Mouse (Mus musculus): ENCODE data around the gene Sik3. TPM values are rescaled to one million over a fixed set of nuclear protein-coding genes. Genes with fewer than 3 reads are reported as not detected.

Gene Sik3
- total RNA-seq, 2 experiments from 2014 or later: 38.0 to 41.1 TPM

DNA sequence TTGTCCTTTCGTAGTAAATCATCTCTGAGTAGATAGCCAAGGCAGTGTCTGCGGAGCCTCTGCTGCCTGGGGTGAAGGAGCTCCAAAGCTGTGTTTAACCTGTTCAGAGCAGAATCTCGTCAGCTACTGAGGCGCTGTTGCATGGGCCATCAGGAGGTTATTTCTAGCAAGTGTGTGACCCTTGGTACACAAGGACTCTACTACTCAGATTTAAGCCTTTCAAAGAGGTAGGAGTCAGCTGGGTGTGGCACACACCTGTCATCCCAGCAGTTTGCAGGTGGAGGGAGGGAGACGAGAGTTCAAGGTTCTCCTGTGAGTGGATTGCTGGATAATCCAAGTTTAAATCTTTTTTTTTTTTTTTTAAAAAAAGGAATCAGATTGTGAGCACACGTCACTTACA is 7.4 kb downstream of the Sik3 start:
- no peak for TF ChIP-seq CTCF (IDR thresholded peaks at IDR 0.05)
- intact Hi-C loops (cut with DNase I): loop anchor here (2.0 to 5.0 kb wide), 2 partner anchors 39 to 52 kb away; no protein-coding TSS in a partner anchor
- no peak overlapping the region for H3K27ac ChIP-seq
- H3K4me3 ChIP-seq: no peak overlapping the region
- no peak for DNase-seq

DNA sequence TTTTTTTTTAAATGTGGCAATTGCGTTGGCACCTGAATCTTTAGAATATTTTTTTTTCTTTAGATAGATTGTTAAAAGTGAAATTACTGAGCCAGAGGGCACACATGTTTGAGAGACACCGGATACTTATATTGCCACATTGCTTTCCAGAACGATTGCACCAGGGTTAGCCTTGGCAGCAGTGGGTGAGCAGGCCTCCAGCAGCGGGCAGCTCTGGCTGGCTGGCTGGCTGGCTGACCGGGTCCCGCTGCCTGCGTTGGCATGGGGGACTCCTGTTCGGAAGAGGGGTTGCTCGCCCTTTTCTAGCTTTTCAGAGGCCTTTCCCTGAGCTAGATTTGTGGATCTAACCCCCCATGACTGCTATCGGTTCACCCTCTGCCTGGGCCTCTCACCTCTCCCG is 11.0 kb downstream of the Sik3 start:
- no peak for TF ChIP-seq CTCF (IDR thresholded peaks at IDR 0.05)
- peak overlapping the region; percentile 58 for H3K4me3 ChIP-seq
- peak; percentile 87 for DNase-seq

DNA sequence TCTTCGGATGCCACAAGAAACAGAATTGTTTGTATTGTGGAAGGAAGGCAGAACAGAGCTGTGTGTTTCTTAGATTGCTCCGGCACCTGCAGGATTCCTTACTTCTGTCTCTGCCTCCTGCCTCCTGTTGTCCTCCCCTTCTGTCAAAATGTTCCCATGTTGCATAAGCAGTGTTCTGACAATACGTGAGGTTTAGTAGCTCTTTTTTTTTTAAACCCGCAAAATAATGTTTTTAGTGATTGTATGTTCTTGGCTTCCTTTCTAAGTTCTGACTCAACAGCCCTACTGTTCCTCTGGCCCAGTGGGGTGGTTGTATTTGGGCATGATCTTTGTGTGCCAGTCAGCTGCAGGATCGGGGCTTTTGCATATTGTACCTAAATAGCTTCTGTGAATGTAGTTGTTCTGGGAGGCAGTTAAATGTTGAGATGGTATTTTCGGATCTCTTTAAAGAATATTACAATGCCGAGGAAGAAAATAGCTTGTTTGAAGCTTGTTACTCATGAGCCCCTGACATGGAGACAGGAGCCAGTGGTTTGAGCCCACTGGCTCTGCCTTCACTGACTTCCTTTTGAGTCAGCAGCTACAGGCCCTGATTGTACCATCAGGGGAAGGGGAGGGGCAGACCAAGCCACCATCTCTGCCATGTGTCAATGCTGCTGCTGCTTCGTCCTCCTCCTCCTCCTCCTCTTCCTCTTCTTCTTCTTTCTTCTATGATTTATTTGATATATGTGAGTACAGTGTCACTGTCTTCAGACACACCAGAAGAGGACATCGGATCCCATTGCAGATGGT is 13.6 kb downstream of the Sik3 start:
- DNase-seq: no peak
- no peak overlapping the region for H3K4me3 ChIP-seq
- no peak overlapping the region for H3K27ac ChIP-seq
- TF ChIP-seq CTCF (IDR thresholded peaks at IDR 0.05): no peak
- intact Hi-C loops (cut with DNase I): no loop called here

More for the DNA sequence above, 11.0 kb downstream of the Sik3 start:
- H3K27ac ChIP-seq: peak overlapping the region; percentile 75
- intact Hi-C loops (cut with DNase I): no loop called here

DNA sequence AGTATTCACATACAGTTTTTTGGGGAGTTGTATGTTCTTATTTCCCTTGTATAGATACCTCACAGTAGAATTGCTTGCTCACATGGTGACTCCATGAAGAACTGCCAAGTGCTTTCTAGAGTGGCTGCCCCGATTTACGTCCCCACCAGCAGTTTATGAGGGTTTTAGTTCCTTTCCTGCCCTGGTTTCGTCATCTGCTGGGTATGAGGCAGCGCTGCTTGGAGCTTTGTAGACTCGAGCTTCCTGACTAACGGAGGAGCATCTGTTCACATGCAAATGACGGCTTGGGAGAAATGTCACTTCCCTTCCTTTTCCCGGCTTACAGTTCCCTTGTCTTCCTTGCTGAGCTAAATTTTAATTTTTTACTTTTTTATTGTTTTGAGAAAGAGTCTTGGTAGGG is 15.4 kb downstream of the Sik3 start:
- intact Hi-C loops (cut with DNase I): no loop called here
- Histone ChIP-seq H3K27ac (no peak overlapping the region), H3K4me3 (no peak overlapping the region)
- no peak for TF ChIP-seq CTCF (IDR thresholded peaks at IDR 0.05)
- DNase-seq: no peak

DNA sequence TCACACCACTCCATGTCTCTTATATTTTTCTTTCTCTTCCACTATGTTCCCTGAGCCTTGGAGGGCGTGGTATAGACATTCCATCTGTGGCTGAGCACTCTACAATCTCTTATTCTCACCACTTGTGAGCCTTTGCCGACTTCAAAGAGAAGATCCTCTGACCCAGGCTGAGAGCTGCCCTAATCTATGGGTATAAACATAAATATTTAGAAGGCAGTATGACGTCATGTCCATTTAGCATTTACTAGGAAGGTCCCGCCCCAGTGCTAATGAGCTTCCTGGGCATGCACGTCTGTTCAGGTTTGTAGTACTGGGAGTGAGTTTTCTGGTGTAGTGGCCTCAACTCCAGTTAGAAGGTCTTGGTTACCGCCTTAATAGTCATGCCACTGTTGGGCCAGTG is 16.9 kb downstream of the Sik3 start:
- Histone ChIP-seq H3K4me3 (no peak overlapping the region), H3K27ac (no peak overlapping the region)
- no peak for DNase-seq
- intact Hi-C loops (cut with DNase I): no loop called here
- no peak for TF ChIP-seq CTCF (IDR thresholded peaks at IDR 0.05)

DNA sequence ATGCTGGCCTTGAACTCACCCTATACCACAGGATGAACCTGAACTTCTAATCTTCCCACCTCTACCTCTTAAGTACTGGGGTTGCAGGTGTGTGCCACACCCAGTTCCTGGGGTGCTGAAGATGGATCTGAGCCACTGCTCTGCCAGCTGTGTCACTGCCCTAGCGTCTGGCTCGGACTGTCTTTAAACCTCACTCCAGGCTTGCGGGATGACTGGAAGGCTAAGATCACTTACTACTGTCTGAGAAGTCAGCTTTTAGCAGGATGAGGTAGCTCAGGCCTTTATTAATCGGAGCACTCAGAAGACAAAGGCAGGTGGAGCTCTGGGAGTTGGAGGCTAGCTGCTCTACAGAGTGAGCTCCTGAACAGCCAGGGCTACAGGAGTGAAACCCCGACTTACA is 17.6 kb downstream of the Sik3 start:
- TF ChIP-seq CTCF (IDR thresholded peaks at IDR 0.05): no peak
- H3K27ac ChIP-seq: 0 out of 2 replicates have a peak overlapping the region, but pooled peaks have one; percentile 56
- H3K4me3 ChIP-seq: no peak overlapping the region
- DNase-seq: no peak
- intact Hi-C loops (cut with DNase I): loop anchor here (5.0 kb wide), 1 partner anchor 42 kb away; no protein-coding TSS in a partner anchor

DNA sequence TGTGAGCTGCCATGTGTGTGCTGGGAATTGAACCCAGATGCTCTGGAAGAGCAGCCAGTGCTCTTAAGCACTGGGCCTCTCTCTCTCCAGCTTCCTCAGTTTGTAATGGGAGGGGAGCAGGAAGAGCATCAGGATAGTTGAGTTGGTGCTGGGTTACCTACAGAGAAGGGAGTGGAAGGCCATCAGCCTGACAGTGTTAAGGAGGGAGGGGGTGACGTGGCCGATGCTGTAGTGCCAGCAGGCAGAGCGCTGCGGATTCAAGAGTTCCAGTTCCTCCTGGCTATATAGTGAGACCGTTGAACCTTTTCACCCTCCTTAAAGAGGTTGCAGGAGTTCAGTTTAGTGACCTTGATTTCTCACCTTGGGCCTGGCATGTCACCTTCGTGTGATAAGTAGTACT is 18.3 kb downstream of the Sik3 start:
- intact Hi-C loops (cut with DNase I): loop anchor here (5.0 kb wide), 1 partner anchor 41 kb away; no protein-coding TSS in a partner anchor
- TF ChIP-seq CTCF (IDR thresholded peaks at IDR 0.05): no peak
- DNase-seq: no peak
- H3K4me3 ChIP-seq: no peak overlapping the region
- peak overlapping the region; percentile 56 for H3K27ac ChIP-seq

DNA sequence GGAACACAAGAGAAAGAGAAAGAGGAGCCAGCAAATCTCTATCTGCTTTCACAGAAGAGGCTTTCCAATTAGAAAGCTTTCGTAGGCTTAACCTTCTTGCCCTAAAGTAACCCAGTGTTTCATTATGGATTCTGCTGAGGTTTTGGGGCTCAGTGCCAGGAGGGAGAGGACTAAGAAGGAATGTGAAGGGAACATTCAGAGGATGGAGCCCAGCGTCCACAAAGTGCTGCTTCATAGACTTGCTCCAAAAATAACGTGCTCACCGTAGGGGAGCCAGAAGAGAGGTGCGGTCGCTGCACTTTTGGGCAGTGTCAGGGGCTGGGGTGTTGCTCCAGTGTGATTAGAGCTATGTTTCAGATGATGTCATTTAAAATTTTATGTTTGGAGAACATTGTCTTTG is 19.6 kb downstream of the Sik3 start:
- no peak for TF ChIP-seq CTCF (IDR thresholded peaks at IDR 0.05)
- DNase-seq: peak; percentile 79
- H3K4me3 ChIP-seq: peak overlapping the region; percentile 56
- intact Hi-C loops (cut with DNase I): loop anchor here (5.0 kb wide), 1 partner anchor 40 kb away; no protein-coding TSS in a partner anchor
- H3K27ac ChIP-seq: peak overlapping the region; percentile 63

DNA sequence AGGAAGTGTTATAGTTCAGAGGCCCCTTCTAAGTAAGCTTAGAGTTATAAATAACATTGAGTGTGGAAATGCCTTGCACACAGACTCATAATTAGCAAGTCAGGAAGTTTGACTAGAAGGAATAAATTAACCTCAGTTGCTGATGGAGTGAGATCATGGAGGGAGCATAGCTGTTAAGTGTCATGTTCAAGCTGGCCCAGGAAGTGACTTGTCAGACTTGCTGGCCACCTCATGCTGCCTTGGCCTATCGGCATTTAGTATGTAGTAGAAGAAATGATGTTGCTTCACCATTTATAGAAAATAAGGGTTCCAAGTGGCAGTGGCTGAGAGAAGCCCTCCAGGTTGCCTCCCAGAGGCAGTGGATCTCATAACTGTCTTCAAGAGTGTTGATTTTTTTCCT is 20.4 kb downstream of the Sik3 start:
- no peak for TF ChIP-seq CTCF (IDR thresholded peaks at IDR 0.05)
- no peak for DNase-seq
- intact Hi-C loops (cut with DNase I): loop anchor here (5.0 kb wide), 1 partner anchor 39 kb away; no protein-coding TSS in a partner anchor
- peak overlapping the region; percentile 63 for H3K27ac ChIP-seq
- no peak overlapping the region for H3K4me3 ChIP-seq

DNA sequence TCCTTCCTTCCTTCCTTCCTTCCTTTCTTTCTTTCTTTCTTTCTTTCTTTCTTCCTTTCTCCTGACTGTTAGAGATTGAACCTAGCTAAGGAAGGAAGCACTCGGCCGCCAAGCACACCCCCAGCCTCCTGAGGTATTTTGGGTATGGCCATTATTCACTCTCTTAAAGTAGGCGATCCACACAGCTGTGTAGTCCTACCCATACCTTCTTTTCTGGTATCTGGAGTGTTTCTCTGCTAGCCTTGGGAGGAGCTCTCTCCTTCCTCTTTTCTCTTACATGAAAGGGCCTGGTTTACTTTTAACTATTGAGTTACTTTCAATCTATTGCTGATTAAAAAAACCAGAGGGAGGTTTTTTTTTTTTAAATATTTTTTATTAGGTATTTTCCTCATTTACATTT is 21.2 kb downstream of the Sik3 start:
- intact Hi-C loops (cut with DNase I): loop anchor here (5.0 kb wide), 1 partner anchor 38 kb away; no protein-coding TSS in a partner anchor
- Histone ChIP-seq H3K27ac (peak overlapping the region; percentile 63; the same call in 1 of the 2 replicates), H3K4me3 (no peak overlapping the region)
- no peak for TF ChIP-seq CTCF (IDR thresholded peaks at IDR 0.05)
- DNase-seq: no peak

DNA sequence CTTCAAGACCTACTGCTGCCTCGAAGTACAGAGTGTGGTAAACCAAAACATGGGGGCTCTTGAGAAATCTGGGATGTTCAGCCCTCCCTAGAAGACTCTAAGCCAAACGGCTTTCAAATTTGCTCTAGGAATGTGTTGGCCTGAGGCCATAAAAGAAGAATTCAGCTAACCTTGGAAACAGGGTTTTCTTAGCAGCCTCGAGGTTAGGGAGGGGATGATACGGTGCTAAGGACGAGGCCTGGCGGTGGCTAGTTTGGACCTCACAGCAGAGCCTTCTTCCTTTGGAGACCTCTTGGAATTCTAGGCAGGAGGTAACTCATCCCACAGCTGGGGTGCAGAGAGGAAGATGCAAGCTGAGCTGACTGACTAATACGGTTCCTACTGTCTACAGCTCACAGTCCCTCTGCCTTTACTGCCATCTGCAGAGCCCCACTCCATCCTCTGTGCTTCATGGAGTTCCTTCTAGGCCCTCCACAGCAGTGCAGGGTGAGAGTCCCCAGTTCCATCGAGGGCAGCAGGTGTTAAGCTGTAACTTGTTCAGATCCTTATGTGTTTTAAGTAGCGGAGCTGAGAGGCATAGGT is 22.8 kb downstream of the Sik3 start:
- DNase-seq: no peak
- H3K4me3 ChIP-seq: no peak overlapping the region
- no peak for TF ChIP-seq CTCF (IDR thresholded peaks at IDR 0.05)
- intact Hi-C loops (cut with DNase I): no loop called here
- H3K27ac ChIP-seq: 0 out of 2 replicates have a peak overlapping the region, but pooled peaks have one; percentile 3

DNA sequence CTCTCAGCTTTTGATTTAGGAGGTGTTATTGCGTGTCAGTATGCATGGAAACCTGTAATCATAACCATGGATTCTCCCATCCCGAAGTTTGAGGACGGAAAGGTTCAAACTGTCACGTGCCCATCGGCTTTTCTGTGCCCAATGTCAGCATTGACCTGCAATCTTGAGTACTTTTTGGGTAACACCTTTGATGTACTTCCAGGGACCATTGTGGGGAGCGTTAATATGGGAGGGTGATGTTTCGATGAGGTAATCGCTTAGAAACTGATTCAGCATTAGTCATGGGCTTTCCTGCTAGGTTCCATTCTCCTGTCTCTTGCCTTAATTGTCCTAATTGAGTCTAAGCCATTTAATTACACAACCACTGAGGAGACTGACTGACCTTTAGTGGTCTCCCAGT is 24.3 kb downstream of the Sik3 start:
- Histone ChIP-seq H3K27ac (no peak overlapping the region), H3K4me3 (no peak overlapping the region)
- no peak for DNase-seq
- intact Hi-C loops (cut with DNase I): no loop called here
- no peak for TF ChIP-seq CTCF (IDR thresholded peaks at IDR 0.05)

DNA sequence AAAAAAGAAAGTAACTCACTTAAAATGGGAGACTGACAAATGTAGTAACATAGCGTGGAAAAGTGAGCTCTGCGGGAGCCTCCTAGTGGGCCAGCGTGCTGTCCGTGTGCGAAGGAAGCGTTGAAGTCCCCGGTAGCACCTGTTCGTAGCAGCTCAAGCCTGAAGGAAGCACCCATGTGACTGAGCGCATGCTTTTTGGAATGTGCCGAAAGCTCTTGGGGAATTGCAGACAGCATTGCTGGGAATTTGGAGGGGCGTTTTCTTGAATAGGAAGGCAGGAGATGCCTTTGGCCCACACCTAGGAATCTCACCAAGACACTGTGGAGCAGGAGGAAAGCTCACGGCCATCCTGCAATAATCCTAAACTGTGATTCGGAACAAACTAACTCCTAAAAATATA is 26.2 kb downstream of the Sik3 start:
- DNase-seq: no peak
- intact Hi-C loops (cut with DNase I): no loop called here
- Histone ChIP-seq H3K27ac (no peak overlapping the region), H3K4me3 (no peak overlapping the region)
- TF ChIP-seq CTCF (IDR thresholded peaks at IDR 0.05): no peak
